Mouse (Mus musculus) ES-Bruce4 (cell line): ENCODE data around the gene Pomp. TPM values are rescaled to one million over a fixed set of nuclear protein-coding genes. Genes with fewer than 3 reads are reported as not detected.

Experiments
- H3K27ac ChIP-seq: 2 replicates; pipeline ENCODE4 v1.5.1; 2012; ENCODE audit warnings: low read length, inconsistent platforms; ENCODE audit not compliant: insufficient read depth
- H3K27me3 ChIP-seq: 2 replicates; pipeline ENCODE4 v1.6.1; 2012; ENCODE audit warnings: mild to moderate bottlenecking, low read length, inconsistent platforms; ENCODE audit not compliant: control insufficient read depth, poor library complexity, insufficient read depth, severe bottlenecking
- H3K36me3 ChIP-seq: 2 replicates; pipeline ENCODE4 v1.6.1; 2012; ENCODE audit warnings: inconsistent platforms, mild to moderate bottlenecking, low read length, moderate library complexity; ENCODE audit not compliant: control insufficient read depth, poor library complexity, insufficient read depth, severe bottlenecking
- H3K4me1 ChIP-seq: one replicate; pipeline ENCODE4 v1.8.1; 2011; ENCODE audit warnings: low read length; ENCODE audit not compliant: control insufficient read depth, insufficient read depth
- H3K4me3 ChIP-seq: 2 replicates; pipeline ENCODE4 v1.5.1; 2011; ENCODE audit warnings: low read depth, mild to moderate bottlenecking, low read length
- H3K9ac ChIP-seq: 2 replicates; pipeline ENCODE4 v1.6.1; 2012; ENCODE audit warnings: low read depth, mild to moderate bottlenecking, inconsistent platforms; ENCODE audit not compliant: poor library complexity, severe bottlenecking
- H3K9me3 ChIP-seq: replicated peaks from 2 replicates; pipeline ENCODE4 v1.6.1; 2012; ENCODE audit warnings: mild to moderate bottlenecking, low read length, inconsistent platforms; ENCODE audit not compliant: control insufficient read depth, poor library complexity, insufficient read depth, severe bottlenecking
- CTCF ChIP-seq: IDR thresholded peaks from one replicate; pipeline ENCODE4 v1.8.1; 2011; ENCODE audit warnings: low read depth, low read length
- EP300 ChIP-seq: IDR thresholded peaks from 2 replicates; pipeline ENCODE4 v1.6.1; 2011; ENCODE audit warnings: low read depth, low read length; ENCODE audit not compliant: insufficient read depth
- POLR2A ChIP-seq: IDR thresholded peaks from one replicate; pipeline ENCODE4 v1.8.1; 2011; ENCODE audit warnings: low read length; ENCODE audit not compliant: insufficient read depth
- polyA plus RNA-seq: library from polyadenylated mRNA; stranded (reverse); fragments of >200 nt; gene quantifications from 2 replicates; pipeline ENCODE4 v1.2.4, GENCODE M21; 2011; ENCODE audit warnings: low read depth; ENCODE audit not compliant: missing spikeins, insufficient read depth, insufficient read length

Gene Pomp
- polyA plus RNA-seq, 1 experiment = 249 TPM

DNA sequence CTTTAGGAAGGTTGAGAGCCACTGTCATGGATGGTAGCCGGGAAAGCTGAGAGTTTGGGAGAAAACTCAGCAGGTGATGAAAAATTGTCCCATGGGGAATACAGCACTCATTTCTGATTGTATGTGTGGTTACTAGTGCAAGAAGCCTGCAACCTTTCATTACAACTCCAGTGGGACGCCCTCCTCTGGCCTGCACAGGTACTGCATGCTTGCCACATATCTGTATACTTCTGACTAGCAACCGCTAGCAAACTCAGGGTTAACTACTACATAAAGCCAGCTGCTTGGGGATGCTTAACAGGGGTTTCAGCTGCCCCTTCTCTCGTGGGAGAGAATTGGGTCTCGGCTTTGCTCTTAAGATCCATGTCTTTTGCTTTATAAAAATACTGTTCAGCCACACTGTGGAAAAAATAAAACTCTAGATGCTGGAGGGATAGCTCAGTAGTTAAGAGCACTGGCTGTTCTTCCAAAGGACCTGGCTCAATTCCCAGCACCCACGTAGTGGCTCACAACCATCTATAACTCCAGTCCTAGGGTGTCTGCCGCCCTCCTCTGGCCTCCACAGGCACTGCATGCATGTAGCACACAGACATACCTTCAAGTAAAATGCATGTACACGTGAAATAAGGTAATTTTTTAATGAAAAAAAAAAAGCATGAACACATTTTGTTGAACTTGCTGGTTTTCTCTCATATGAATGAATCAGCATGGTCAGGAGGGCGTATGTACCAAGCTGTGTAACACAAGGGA, 42.3 kb upstream of the Pomp start:
- Histone ChIP-seq H3K9ac (no peak overlapping the region), H3K9me3 (no peaks in the 10 kb centered on the region; the same call in 1 of the 2 replicates), H3K36me3 (no peaks in the 10 kb centered on the region), H3K27ac (no peak overlapping the region), H3K4me1 (peaks cover 8% of the 10 kb centered on the region), H3K4me3 (no peak overlapping the region), H3K27me3 (no peaks in the 10 kb centered on the region)
- TF ChIP-seq CTCF (peak; percentile 48), EP300 (no peak)

DNA sequence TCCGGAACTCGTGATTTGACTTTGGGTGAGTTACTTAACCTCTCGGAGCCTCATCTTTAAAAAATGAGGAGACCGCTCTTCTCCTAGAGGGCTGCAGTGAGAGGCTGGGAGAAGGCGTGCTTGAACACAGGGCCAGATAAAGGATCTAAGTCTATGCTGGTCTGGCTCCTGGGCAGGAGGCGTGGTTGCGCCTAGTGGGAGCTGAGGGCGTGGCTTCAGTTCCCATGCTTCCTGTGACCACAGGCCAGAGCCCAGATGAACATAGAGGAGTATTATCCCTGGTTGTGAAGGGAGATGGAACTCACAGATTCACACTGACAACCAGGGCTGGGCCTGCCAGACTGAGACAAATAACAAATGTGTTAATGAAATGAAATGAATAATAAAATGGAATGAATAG, 41.4 kb upstream of the Pomp start:
- Histone ChIP-seq H3K4me3 (peak overlapping the region; percentile 11; the same call in 1 of the 2 replicates), H3K9ac (no peak overlapping the region)
- TF ChIP-seq CTCF (no peak), POLR2A (no peak), EP300 (no peak)

DNA sequence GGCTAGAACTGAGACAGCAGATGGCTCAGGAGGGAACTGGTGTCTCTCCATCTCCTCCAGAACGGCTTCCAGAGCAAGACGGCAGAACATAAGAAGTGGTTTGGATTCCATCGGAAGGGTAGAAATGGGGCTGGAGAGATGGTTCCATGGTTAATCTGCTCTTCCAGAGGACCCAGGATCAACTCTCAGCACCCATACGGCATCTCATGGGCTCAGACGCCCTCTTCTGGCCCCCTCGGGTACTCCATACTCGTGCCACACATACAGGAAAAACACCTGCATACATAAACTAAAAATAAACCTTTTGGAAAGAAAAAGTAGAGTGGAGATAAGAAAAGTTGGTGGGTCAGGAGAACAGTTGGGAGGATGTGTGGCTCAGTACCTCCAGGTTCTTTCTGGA, 40.4 kb upstream of the Pomp start:
- Histone ChIP-seq H3K4me1 (peaks cover 8% of the 10 kb centered on the region), H3K9ac (no peak overlapping the region), H3K4me3 (no peak overlapping the region), H3K9me3 (no peaks in the 10 kb centered on the region), H3K27me3 (no peaks in the 10 kb centered on the region), H3K27ac (no peak overlapping the region), H3K36me3 (no peaks in the 10 kb centered on the region)
- peak; percentile 56 for TF ChIP-seq CTCF
- no peak for TF ChIP-seq EP300

More for the DNA sequence above, 41.4 kb upstream of the Pomp start:
- peaks cover 8% of the 10 kb centered on the region for H3K4me1 ChIP-seq
- H3K9me3 ChIP-seq = no peaks in the 10 kb centered on the region
- H3K27ac ChIP-seq = no peak overlapping the region
- H3K27me3 ChIP-seq = no peaks in the 10 kb centered on the region
- no peaks in the 10 kb centered on the region for H3K36me3 ChIP-seq

GRCm38 (mm10) chr5:147824021-147824605, 36.1 kb upstream of the Pomp start:
- H3K4me3 ChIP-seq = no peak overlapping the region
- no peak overlapping the region for H3K27ac ChIP-seq
- no peaks in the 10 kb centered on the region for H3K9me3 ChIP-seq
- no peak overlapping the region for H3K9ac ChIP-seq
- H3K4me1 ChIP-seq = peaks cover 2% of the 10 kb centered on the region
- no peaks in the 10 kb centered on the region for H3K27me3 ChIP-seq
- TF ChIP-seq CTCF (no peak), EP300 (no peak), POLR2A (no peak)
- H3K36me3 ChIP-seq = no peaks in the 10 kb centered on the region

DNA sequence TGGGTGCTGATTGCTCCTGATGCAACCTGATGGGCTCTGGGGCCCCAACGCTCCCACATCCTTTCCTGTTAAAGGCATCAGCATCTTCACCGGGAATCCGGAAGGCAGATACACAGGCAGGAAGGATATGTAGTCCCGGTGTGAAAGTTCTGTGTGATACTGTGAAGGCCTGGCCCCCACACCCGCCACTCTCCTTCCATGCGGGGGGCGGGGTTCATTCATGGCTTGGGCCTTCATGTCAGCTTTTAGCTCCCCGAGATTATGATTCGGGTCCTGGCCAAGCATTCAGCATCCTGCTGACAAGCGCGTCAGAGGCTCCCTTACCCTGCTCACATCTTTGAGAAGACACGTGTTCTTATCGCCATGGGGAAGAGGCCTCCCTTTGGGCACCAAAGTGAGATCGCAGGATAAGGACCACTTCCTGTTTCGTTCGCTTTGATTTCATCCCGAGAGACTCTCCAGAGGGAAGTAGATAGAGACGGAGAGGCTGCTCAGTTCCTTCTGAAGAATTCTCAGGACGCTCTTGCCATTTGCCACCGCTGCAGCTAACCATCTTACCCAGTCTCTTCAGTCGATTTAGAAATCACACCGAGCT, 34.8 kb upstream of the Pomp start:
- H3K27ac ChIP-seq = no peak overlapping the region
- no peaks in the 10 kb centered on the region for H3K27me3 ChIP-seq
- H3K9me3 ChIP-seq = no peaks in the 10 kb centered on the region
- no peak overlapping the region for H3K9ac ChIP-seq
- H3K4me1 ChIP-seq = no peaks in the 10 kb centered on the region
- peak overlapping the region; percentile 18 for H3K4me3 ChIP-seq
- no peaks in the 10 kb centered on the region for H3K36me3 ChIP-seq
- TF ChIP-seq EP300 (no peak), CTCF (no peak), POLR2A (no peak)

DNA sequence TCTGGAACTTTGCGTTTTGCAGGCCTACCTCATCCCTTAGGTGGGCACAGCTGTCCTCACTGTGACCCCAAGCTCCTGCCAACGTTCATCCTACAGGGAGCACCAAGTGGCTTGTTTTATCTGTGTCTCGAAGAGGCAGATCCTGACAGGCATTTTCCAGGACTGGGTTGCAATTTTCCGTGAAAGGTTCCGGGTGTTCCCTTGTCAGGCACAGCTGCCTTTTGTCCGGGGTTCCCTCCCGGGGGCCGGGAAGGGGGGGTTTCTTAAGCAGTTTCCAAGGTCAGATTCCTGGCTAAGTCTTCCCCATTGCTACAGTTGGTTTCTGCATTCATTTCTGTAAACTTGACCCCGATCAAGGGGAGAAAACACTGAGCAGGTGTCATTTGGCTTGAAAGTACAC, 34.2 kb upstream of the Pomp start:
- Histone ChIP-seq H3K4me1 (no peaks in the 10 kb centered on the region), H3K4me3 (peak overlapping the region; percentile 18), H3K27ac (no peak overlapping the region), H3K9me3 (no peaks in the 10 kb centered on the region), H3K36me3 (no peaks in the 10 kb centered on the region), H3K27me3 (no peaks in the 10 kb centered on the region), H3K9ac (no peak overlapping the region)
- TF ChIP-seq POLR2A (no peak), CTCF (no peak), EP300 (no peak)
